Mouse (Mus musculus) thymus, postnatal 0 days (tissue): ENCODE results near the gene Dnajb9. TPM values are rescaled to one million over a fixed set of nuclear protein-coding genes. Genes with fewer than 3 reads are reported as not detected.
"Not testable (repeated sequence)": the region's sequence is repeated elsewhere in the genome, so short reads cannot be mapped to it uniquely, and the experiment has no call there.

Experiments used
- DNase-seq: peaks from one replicate; pipeline ENCODE4 v3.0.0-alpha.2; 2015; ENCODE audit warnings: low spot score
- polyA plus RNA-seq: library from polyadenylated mRNA; unstranded; fragments of >200 nt; fragmentation: Nextera tagmentation; extraction: Ambion mirVana; gene quantifications from 2 replicates; pipeline ENCODE4 v1.2.1, GENCODE M21; 2015

Gene Dnajb9
- polyA plus RNA-seq = 20.0 and 23.9 TPM in 2 replicates

DNA sequence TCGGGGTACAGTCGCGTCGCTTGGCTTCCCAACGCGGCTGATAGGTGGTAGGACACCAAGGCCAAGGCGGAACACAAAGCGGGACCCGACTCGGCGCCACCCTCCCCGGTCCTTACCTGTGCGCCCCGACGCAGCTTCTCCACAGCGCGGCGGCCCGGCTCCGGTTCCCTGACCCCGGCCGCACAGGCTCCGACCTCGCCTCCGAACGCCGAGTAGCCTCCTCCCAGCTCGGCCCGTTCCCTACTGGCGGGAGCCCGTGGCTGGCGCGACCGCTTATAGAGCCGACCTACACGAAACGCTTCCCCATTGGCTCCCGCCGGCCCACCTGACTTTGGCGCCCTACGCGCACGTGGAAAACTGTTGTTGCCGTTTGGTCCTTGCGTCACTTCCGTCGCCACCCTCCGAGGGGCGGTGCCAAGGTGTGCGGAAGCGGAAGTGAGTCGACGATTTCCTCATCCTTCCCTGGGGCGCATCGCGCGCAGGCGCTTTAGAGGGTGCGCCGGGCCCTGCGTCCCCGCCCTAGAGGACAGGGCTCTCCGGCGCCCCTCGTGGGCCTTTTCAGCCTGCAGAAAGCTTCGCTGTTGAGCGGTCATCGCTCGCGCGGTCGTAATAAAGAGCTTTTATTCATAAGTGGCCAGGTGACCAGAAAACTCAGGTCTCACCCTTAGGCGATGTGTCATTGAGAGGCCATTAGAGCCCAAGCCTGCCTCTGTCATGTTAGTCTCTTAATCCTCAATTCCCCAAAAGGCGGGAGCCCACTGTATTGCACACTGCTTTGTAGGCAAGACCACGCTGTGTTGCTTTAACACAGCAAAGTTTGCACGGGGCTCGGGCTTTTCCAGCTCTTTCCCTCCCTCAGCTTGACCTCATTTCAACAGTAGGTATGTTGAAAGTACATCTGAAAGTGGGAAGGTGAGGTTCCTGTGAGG, at the start of gene Dnajb9:
Gene Dnajb9 (minus strand): TSS at position 503 of the 929 bp plus-strand sequence.
- DNase-seq = peak; percentile 100

- no peak for DNase-seq
These were observed 38.3 kb upstream of the Dnajb9 start for GRCm38 (mm10) chr12:44248309-44248977.

DNA sequence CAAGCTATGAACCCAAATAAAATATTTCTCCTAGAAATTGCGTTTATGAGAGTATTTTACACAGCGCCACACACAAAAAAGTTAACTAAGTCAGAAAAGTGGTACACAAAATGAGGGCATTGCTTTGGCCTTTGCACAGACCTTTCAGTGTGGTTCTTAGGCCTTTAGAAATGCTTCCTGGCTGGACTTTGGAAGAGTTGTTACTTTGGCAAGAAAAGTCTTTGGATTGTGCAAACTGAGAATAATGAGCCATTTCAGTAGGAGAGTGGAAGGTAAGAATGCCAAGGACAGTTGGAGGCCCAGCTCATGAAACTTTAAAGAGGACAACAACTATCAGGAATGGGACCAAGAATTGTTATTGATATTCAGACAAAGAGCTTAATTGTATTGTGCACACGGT, 35.6 kb upstream of the Dnajb9 start:
- DNase-seq = no peak

DNA sequence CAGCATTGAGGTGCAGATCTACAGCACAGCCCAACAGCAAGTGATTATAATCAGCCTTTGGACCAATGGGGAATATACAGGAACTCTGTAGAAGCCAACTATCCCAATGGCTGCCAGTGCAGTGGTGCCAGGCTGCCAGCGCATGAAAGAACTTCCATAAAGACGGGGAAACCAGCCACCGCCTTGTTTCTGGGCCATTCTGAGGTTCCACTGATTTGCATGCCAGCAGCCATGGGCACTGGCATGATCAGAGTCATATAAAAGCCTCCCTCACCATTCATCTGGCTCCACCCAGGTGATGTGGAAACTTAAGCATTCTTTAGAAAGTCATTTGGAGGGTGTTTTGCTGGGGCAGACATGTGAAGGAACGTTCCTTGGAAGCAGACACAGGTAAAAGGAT, 32.3 kb upstream of the Dnajb9 start:
- no peak for DNase-seq

GRCm38 (mm10) chr12:44241090-44241489, 31.0 kb upstream of the Dnajb9 start:
- no peak for DNase-seq

- DNase-seq = no peak
These were observed 14.5 kb upstream of the Dnajb9 start for GRCm38 (mm10) chr12:44224650-44225049.

DNA sequence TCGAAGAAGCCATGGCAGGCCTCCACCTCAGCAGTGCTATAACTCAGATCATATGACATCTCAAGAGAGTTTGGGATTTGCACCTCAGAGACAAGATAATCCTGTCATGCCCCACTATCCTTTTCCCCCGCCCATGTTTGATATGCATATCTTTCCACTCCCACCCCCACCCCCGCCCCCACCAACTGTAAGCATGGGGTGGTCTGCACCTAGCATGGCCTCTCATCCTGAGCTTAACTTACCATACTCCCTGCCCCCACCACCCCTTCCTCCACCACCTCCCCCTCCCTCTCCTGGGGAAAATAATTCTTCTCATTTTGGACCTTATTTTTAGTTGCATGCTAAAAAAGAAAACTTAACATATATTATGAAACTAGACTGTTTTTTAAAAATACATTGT, 12.9 kb upstream of the Dnajb9 start:
- no peak for DNase-seq

DNA sequence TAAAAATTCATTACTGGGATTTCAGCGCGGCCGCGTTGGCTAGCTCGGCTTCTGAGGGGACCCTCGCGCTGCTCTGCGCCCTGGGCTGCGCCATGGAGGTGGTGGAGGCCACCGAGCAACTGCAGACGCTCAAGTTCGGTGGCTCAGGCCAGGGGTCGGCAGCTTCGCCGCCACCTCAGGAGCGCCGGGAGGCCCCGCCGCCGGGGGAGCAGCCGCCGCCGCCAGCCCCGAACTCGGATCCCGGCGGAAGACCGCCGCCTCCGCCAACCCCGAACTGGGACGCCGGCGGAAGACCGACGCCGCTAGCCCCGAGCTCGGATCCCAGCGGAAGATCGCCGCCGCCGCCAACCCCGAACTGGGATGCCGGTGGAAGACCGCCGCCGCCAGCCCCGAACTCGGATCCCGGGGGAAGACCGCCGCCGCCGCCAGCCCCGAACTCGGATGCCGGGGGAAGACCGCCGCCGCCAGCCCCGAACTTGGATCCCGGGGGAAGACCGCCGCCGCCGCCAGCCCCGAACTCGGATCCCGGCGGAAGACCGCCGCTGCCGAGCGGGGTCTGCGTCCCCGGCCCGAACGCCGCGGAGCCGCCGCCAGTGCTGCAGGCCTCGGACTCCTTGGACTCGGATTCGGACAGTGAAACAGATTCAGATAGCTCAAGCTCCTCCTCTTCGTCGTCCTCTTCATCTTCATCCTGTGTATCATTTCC, 11.7 kb upstream of the Dnajb9 start:
- no peak for DNase-seq

DNA sequence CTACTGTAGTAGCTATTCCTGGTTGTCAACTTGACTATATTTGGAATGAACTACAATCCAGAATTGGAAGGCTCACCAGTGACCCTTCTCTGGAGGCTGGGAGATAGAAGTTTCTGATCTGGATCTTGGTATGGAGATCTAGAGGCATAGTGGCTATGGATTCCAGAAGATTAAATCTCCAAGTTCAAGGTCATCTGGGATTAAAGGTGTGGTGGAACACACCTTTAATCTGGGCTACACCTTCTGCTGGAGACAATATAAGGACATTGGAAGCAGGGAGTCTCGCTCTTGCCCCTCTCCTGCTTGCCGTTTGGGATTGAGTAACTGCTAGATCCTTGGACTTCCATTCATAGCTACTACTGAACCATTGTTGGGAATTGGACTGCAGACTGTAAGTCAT, 10.9 kb upstream of the Dnajb9 start, which contains the start of gene Pnpla8:
Gene Pnpla8 (plus strand): TSS at position 301 of the 400 bp plus-strand sequence.
- DNase-seq = not testable (repeated sequence)

DNA sequence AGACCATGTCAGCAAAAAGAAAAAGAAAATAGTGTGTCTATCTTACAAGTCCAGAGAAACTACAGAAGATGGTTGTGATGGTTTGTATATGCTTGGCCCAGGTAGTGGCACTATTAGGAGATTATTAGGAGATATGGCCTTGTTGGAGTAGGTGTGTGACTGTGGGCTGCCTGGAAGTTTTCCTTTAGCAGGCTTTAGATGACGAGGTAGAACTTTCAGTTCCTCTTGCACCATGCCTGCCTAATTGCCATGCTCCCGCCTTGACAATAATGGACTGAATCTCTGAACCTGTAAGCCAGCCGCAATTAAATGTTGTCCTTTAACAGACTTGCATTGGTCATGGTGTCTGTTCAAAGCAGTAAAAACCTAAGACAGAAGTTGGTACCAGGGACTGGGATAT, 1.4 kb upstream of the Dnajb9 start:
- DNase-seq = no peak

- DNase-seq = peak; percentile 19
These were observed 844 bp downstream of the Dnajb9 start for GRCm38 (mm10) chr12:44209141-44209823.

DNA sequence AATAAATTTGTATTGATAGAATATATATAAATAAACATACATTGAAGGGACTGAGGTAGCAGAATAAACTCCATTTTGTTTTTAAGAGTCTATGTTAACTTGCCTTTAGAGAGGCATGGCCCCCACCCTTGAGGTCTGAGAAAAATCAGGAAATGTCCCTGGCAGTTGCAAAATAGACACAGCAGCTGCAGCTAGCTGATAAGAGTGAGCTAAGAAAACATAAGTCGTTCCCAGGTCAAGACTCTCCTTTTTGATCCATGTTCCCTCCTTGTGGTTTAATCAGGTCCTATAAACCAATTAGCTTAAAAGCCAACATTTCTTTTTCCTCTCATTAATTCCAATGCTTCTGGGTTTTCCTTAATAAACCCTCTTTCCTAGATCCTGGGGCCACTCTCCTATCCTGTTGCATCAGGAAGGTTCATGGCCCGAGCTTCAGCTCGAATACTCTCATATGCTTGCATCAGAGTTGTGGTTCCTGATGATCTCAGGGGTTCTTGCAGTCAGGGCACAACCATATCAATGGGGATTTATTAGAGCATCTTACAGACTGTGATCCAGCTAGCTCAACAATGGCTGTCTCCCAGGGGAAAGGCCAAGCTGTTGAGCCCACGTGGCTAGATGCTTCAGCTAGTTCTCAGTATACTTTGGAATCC, 12.1 kb downstream of the Dnajb9 start:
- no peak for DNase-seq

GRCm38 (mm10) chr12:44181081-44181982, 28.8 kb downstream of the Dnajb9 start:
- no peak for DNase-seq

- DNase-seq = no peak
These were observed 33.1 kb downstream of the Dnajb9 start for GRCm38 (mm10) chr12:44177038-44177355.

DNA sequence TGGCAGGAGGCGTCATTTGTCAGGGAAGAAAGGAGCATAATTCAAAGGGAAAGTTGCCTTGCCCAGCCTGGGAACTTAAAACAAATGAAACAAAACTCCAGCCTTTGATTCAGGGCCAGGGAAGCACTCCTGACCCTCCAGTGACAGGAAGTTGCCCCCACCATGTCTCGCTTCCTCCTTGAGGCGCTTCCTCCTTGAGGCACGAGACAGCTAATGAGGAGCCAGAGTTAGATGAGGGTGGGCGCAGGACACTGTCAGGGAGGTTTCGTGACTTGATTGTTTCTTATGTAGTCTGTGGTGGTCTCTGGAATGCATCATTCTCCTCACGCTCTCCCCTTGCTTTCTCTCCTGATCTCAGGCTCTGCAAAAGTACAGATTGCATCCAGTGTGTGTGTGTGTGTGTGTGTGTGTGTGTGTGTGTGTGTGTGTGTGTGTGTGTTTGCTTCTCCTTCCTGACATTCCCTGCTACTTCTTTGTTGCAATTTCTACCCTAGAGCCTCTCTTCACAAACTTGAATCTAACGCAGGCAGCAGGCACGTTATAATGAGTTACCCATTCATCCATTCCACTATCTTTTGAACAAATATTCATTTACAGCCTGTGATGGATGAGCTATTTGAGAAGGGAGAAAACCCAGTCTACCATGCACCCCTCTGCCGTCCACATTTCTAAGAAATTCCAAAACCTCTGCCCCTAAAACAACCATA, 33.6 kb downstream of the Dnajb9 start:
- no peak for DNase-seq

GRCm38 (mm10) chr12:44166949-44167348, 43.2 kb downstream of the Dnajb9 start:
- DNase-seq = peak; percentile 69

DNA sequence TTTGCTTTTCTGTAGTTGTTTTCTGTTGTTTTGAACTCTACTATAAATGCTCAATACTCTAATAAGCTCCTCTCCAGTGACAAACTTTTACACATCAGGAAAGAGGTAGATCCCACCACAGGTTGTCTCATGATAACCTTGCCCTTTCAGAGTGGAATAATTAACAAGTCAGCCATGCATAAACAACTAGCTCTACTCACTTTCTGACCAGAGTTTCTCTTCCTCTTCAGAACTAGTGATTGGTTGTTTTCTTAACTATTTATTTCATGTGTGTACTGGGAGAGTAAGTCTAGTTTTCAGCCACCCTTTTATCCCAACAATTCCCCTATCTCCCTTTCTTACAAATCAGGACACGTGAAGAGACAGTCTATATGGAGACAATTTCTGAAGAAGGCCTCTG, 50.8 kb downstream of the Dnajb9 start:
- DNase-seq = no peak
